ENCODE assay signal across 25 mouse cellular contexts in the genomic region with DNA sequence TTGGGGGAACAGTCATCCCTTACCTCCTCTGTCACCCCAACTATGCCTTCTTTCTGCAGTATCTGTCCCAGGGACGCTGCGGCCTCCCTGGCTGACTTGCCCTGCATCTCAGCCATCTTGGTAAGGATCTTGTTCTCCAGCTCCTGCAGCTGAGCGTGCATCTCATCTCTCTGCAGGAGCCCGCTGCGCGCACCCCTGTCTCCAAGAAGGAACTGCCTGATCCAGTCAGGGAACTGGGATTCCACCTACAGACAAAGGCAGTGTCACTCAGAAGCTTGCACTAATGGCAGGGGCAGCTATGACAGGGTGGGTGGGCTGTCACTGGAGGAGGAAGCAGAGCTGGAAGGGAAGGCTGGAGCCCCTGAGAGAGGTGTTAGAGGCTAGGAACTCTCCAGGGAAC. TPM values are rescaled to one million over a fixed set of nuclear protein-coding genes. Genes with fewer than 3 reads are reported as not detected.
DNase-seq lines count a peak whose midpoint lies in the region; ATAC-seq and TF ChIP-seq lines count a peak whose summit lies in the region.
"Had no signal": no experiment of that assay in that cellular context is flagged by ENCODE, and none has a peak within 500 bp of the region (broad histone marks: within the 10 kb centered on the region; RNA-seq: fewer than 3 reads in every experiment).

No protein-coding gene starts in this region.

- ATAC-seq in forebrain, postnatal 0 days, result no peak
- ATAC-seq in forebrain, embryonic 16.5 days, result no peak
- ATAC-seq: intestine, embryonic 16.5 days; liver, embryonic 12.5 days had no signal

- H3K27me3 ChIP-seq in forebrain, postnatal 0 days (ENCODE audit: insufficient read depth, low read length), result no peaks in the 10 kb centered on the region
- H3K27me3 ChIP-seq in forebrain, embryonic 16.5 days (replicated peaks; ENCODE audit: control insufficient read depth, insufficient read depth, low read length), result no peaks in the 10 kb centered on the region
- no peaks in the 10 kb centered on the region for H3K27me3 ChIP-seq in myocyte (ENCODE audit: control insufficient read depth, insufficient read depth, insufficient read length)
- H3K27me3 ChIP-seq: CH12.LX; embryonic facial prominence, embryonic 15.5 days; heart, embryonic 15.5 days; kidney, embryonic 15.5 days; limb, embryonic 12.5 days; liver, embryonic 12.5 days; neural tube, embryonic 12.5 days had no signal

- TF ChIP-seq CTCF in forebrain, postnatal 0 days (IDR thresholded peaks at IDR 0.05; ENCODE audit: low read depth), result no peak
- no peak for TF ChIP-seq CTCF in cortical plate, adult 2 months (IDR thresholded peaks at IDR 0.05; ENCODE audit: extremely low read depth, insufficient read depth, low read length)

- no peak overlapping the region for H3K4me3 ChIP-seq in forebrain, postnatal 0 days (ENCODE audit: low read depth, low read length)
- H3K4me3 ChIP-seq in forebrain, embryonic 16.5 days (replicated peaks; ENCODE audit: low read length), result no peak overlapping the region
- no peak overlapping the region for H3K4me3 ChIP-seq in cortical plate, adult 2 months (ENCODE audit: insufficient read depth, low read length)
- no peak overlapping the region for H3K4me3 ChIP-seq in myocyte
- H3K4me3 ChIP-seq: embryonic facial prominence, embryonic 15.5 days; heart, embryonic 15.5 days; kidney, embryonic 15.5 days; limb, embryonic 12.5 days; liver, embryonic 12.5 days; neural tube, embryonic 12.5 days had no signal

- no peak overlapping the region for H3K4me2 ChIP-seq in forebrain, postnatal 0 days (ENCODE audit: low read depth)
- no peak overlapping the region for H3K4me2 ChIP-seq in forebrain, embryonic 16.5 days (ENCODE audit: low read length)
- H3K4me2 ChIP-seq in myocyte (ENCODE audit: low read depth), result no peak overlapping the region
- H3K4me2 ChIP-seq: embryonic facial prominence, embryonic 15.5 days; heart, embryonic 15.5 days; kidney, embryonic 15.5 days; limb, embryonic 12.5 days; liver, embryonic 12.5 days; neural tube, embryonic 12.5 days had no signal

- H3K79me2 ChIP-seq in myocyte (ENCODE audit: control insufficient read depth, insufficient read depth), result no peaks in the 10 kb centered on the region

- H3ac ChIP-seq in myocyte (ENCODE audit: control insufficient read depth, insufficient read length), result no peak overlapping the region

- intact Hi-C loops in left cerebral cortex, postnatal 14 days (cut with DNase I), result no loop called here
- intact Hi-C loops in left cerebral cortex, postnatal 10 days (cut with DNase I), result no loop called here

- H3K9me3 ChIP-seq in forebrain, postnatal 0 days (ENCODE audit: low read length), result no peaks in the 10 kb centered on the region
- no peaks in the 10 kb centered on the region for H3K9me3 ChIP-seq in forebrain, embryonic 16.5 days (ENCODE audit: control insufficient read depth, low read length)
- H3K9me3 ChIP-seq: embryonic facial prominence, embryonic 15.5 days; heart, embryonic 15.5 days; kidney, embryonic 15.5 days; limb, embryonic 12.5 days; liver, embryonic 12.5 days; megakaryocyte, embryonic 14.5 days; neural tube, embryonic 12.5 days had no signal

- no peak for TF ChIP-seq POLR2A in cortical plate, adult 2 months (IDR thresholded peaks at IDR 0.05; ENCODE audit: extremely low read depth, insufficient read depth, low read length)
- TF ChIP-seq POLR2A in myocyte (IDR thresholded peaks at IDR 0.05; ENCODE audit: insufficient read length, low read depth), result peak; percentile 15

- WGBS in forebrain, postnatal 0 days, result 78% methylated on average over 6 of the region's 6 CpGs
- 85% methylated on average over 6 of the region's 6 CpGs for WGBS in forebrain, embryonic 16.5 days

- no peak for DNase-seq in forebrain, postnatal 0 days
- DNase-seq in left cerebral cortex, postnatal 14 days (ENCODE audit: low spot score in 2 of 2), result peak; percentile 40 to 47
- DNase-seq in left cerebral cortex, postnatal 10 days (ENCODE audit: extremely low spot score in 1 of 2, low spot score in 2 of 2), result no peak
- no peak for DNase-seq in kidney, postnatal 14 days
- DNase-seq: adrenal gland, postnatal 36 days; gastrocnemius, postnatal 10 days; heart, adult 18-20 months; heart, postnatal 4 days; layer of hippocampus, postnatal 36 days; lung, adult 2 months; spleen, adult 18-20 months; thymus, adult 18-20 months; thymus, postnatal 4 days had no signal

- no peaks in the 10 kb centered on the region for H3K4me1 ChIP-seq in forebrain, postnatal 0 days (ENCODE audit: insufficient read depth)
- no peaks in the 10 kb centered on the region for H3K4me1 ChIP-seq in forebrain, embryonic 16.5 days (replicated peaks; ENCODE audit: control insufficient read depth, insufficient read depth, low read length)
- H3K4me1 ChIP-seq in cortical plate, adult 2 months (ENCODE audit: control insufficient read depth, insufficient read depth, low read length), result no peaks in the 10 kb centered on the region
- H3K4me1 ChIP-seq: heart, embryonic 15.5 days; kidney, embryonic 15.5 days; limb, embryonic 12.5 days; liver, embryonic 12.5 days; neural tube, embryonic 12.5 days had no signal

- no peak overlapping the region for H3K9ac ChIP-seq in forebrain, postnatal 0 days
- no peak overlapping the region for H3K9ac ChIP-seq in forebrain, embryonic 16.5 days (replicated peaks; ENCODE audit: low read depth, low read length)
- H3K9ac ChIP-seq: embryonic facial prominence, embryonic 15.5 days; heart, embryonic 15.5 days; kidney, embryonic 15.5 days; limb, embryonic 12.5 days; liver, embryonic 12.5 days; neural tube, embryonic 12.5 days had no signal

- H3K27ac ChIP-seq in forebrain, postnatal 0 days (ENCODE audit: low read depth, low read length), result 0 out of 2 replicates have a peak overlapping the region, but pooled peaks have one; percentile 2
- H3K27ac ChIP-seq in forebrain, embryonic 16.5 days (ENCODE audit: low read length), result no peak overlapping the region
- H3K27ac ChIP-seq in cortical plate, adult 2 months (ENCODE audit: insufficient read depth, low read length), result peak overlapping the region; percentile 59; the same call in 1 of the 2 replicates
- H3K27ac ChIP-seq: embryonic facial prominence, embryonic 15.5 days; heart, embryonic 15.5 days; kidney, embryonic 15.5 days; limb, embryonic 12.5 days; liver, embryonic 12.5 days; neural tube, embryonic 12.5 days had no signal

- peaks cover 76% of the 10 kb centered on the region for H3K36me3 ChIP-seq in forebrain, postnatal 0 days (ENCODE audit: insufficient read depth)
- peaks cover 51% of the 10 kb centered on the region for H3K36me3 ChIP-seq in forebrain, embryonic 16.5 days (ENCODE audit: control insufficient read depth, insufficient read depth)
- peaks cover 49% of the 10 kb centered on the region for H3K36me3 ChIP-seq in myocyte (ENCODE audit: control insufficient read depth, insufficient read depth)

TF ChIP-seq in myocyte, 11 proteins besides CTCF, POLR2A, EP300 and RAD21:
- TF ChIP-seq MYOD1 (IDR thresholded peaks at IDR 0.05; ENCODE audit: control insufficient read depth in 1 of 3, insufficient read length in 2 of 3, low read depth in 2 of 3) (no peak), CEBPB (IDR thresholded peaks at IDR 0.05; ENCODE audit: insufficient read depth, poor library complexity, severe bottlenecking) (no peak), MYOG (IDR thresholded peaks at IDR 0.05; ENCODE audit: control insufficient read depth in 1 of 3, insufficient read depth in 1 of 3, insufficient read length in 2 of 3, low read depth in 2 of 3) (no peak)

RNA-seq across cellular contexts. Expression of gene Sun2, which starts 14.5 kb away (rescaled TPM):
- 43.0 and 56.4 TPM in 2 replicates for total RNA-seq in forebrain, postnatal 0 days (2014; rRNA removed)
- 2.3 and 3.7 TPM in 2 replicates for polyA plus RNA-seq in forebrain, postnatal 0 days (2015; fragmentation: Nextera tagmentation; extraction: Ambion mirVana)
- 8.9 and 9.9 TPM in 2 replicates for polyA plus RNA-seq in forebrain, embryonic 16.5 days (2015; fragmentation: Nextera tagmentation; extraction: Ambion mirVana)
- total RNA-seq in left cerebral cortex, postnatal 14 days (2021), result 10 to 100 TPM; 24.8 to 25.3 TPM
- total RNA-seq in left cerebral cortex, postnatal 10 days (2021), result 10 to 100 TPM; 14.9 to 20.2 TPM
- polyA plus RNA-seq in cortical plate, adult 2 months (2012; rRNA removed), result 29.7 and 32.0 TPM in 2 replicates
- 78.0 TPM for polyA plus RNA-seq in myocyte (2012; fragmentation: generic; extraction: Trizol)

RNA-seq across cellular contexts. Expression of gene Gtpbp1, which starts 37.2 kb away (rescaled TPM):
- 74.2 and 78.1 TPM in 2 replicates for total RNA-seq in forebrain, postnatal 0 days (2014; rRNA removed)
- 43.4 and 47.6 TPM in 2 replicates for polyA plus RNA-seq in forebrain, postnatal 0 days (2015; fragmentation: Nextera tagmentation; extraction: Ambion mirVana)
- 55.7 and 56.5 TPM in 2 replicates for polyA plus RNA-seq in forebrain, embryonic 16.5 days (2015; fragmentation: Nextera tagmentation; extraction: Ambion mirVana)
- 10 to 100 TPM; 44.1 to 44.7 TPM for total RNA-seq in left cerebral cortex, postnatal 14 days (2021)
- total RNA-seq in left cerebral cortex, postnatal 10 days (2021), result 10 to 100 TPM; 44.9 to 48.5 TPM
- polyA plus RNA-seq in cortical plate, adult 2 months (2012; rRNA removed), result 36.4 and 36.9 TPM in 2 replicates
- 52.7 TPM for polyA plus RNA-seq in myocyte (2012; fragmentation: generic; extraction: Trizol)

RNA-seq across cellular contexts. Expression of gene Josd1, which starts 40.1 kb away (rescaled TPM):
- 49.2 and 54.1 TPM in 2 replicates for total RNA-seq in forebrain, postnatal 0 days (2014; rRNA removed)
- polyA plus RNA-seq in forebrain, postnatal 0 days (2015; fragmentation: Nextera tagmentation; extraction: Ambion mirVana), result 18.6 and 20.2 TPM in 2 replicates
- 24.5 and 25.2 TPM in 2 replicates for polyA plus RNA-seq in forebrain, embryonic 16.5 days (2015; fragmentation: Nextera tagmentation; extraction: Ambion mirVana)
- 10 to 100 TPM; 56.1 to 66.2 TPM for total RNA-seq in left cerebral cortex, postnatal 14 days (2021)
- total RNA-seq in left cerebral cortex, postnatal 10 days (2021), result 10 to 100 TPM; 43.7 to 46.1 TPM
- polyA plus RNA-seq in cortical plate, adult 2 months (2012; rRNA removed), result 64.0 and 64.3 TPM in 2 replicates
- 40.6 TPM for polyA plus RNA-seq in myocyte (2012; fragmentation: generic; extraction: Trizol)

RNA-seq across cellular contexts. Expression of gene Dnal4, which starts 49.8 kb away (rescaled TPM):
- 58.3 and 59.2 TPM in 2 replicates for total RNA-seq in forebrain, postnatal 0 days (2014; rRNA removed)
- polyA plus RNA-seq in forebrain, postnatal 0 days (2015; fragmentation: Nextera tagmentation; extraction: Ambion mirVana), result 81.5 and 94.5 TPM in 2 replicates
- polyA plus RNA-seq in forebrain, embryonic 16.5 days (2015; fragmentation: Nextera tagmentation; extraction: Ambion mirVana), result 87.9 and 89.5 TPM in 2 replicates
- 10 to 100 TPM; 37.5 to 39.7 TPM for total RNA-seq in left cerebral cortex, postnatal 14 days (2021)
- 10 to 100 TPM; 28.6 to 31.0 TPM for total RNA-seq in left cerebral cortex, postnatal 10 days (2021)
- polyA plus RNA-seq in cortical plate, adult 2 months (2012; rRNA removed), result 71.5 and 72.4 TPM in 2 replicates
- polyA plus RNA-seq in myocyte (2012; fragmentation: generic; extraction: Trizol), result 66.8 TPM

RNA-seq across cellular contexts. Expression of gene Tomm22, which starts 57.2 kb away (rescaled TPM):
- 132 and 167 TPM in 2 replicates for total RNA-seq in forebrain, postnatal 0 days (2014; rRNA removed)
- 248 and 266 TPM in 2 replicates for polyA plus RNA-seq in forebrain, postnatal 0 days (2015; fragmentation: Nextera tagmentation; extraction: Ambion mirVana)
- polyA plus RNA-seq in forebrain, embryonic 16.5 days (2015; fragmentation: Nextera tagmentation; extraction: Ambion mirVana), result 249 and 262 TPM in 2 replicates
- 10 to 100 TPM; 97.8 to 99.7 TPM for total RNA-seq in left cerebral cortex, postnatal 14 days (2021)
- 100 to 1,000 TPM; 108 to 112 TPM for total RNA-seq in left cerebral cortex, postnatal 10 days (2021)
- polyA plus RNA-seq in cortical plate, adult 2 months (2012; rRNA removed), result 88.3 and 94.3 TPM in 2 replicates
- 110 TPM for polyA plus RNA-seq in myocyte (2012; fragmentation: generic; extraction: Trizol)

Comparison
In these comparisons a context has a peak if more than half of its experiments do, and no peak if none do; other contexts are left out.
1. DNase-seq: peak in left cerebral cortex, postnatal 14 days (2 of 2); none in forebrain, postnatal 0 days (single experiment), left cerebral cortex, postnatal 10 days (0 of 2) and kidney, postnatal 14 days (single experiment).